Comparison of ENCODE assay signal across 22 mouse cellular contexts in the genomic region with DNA sequence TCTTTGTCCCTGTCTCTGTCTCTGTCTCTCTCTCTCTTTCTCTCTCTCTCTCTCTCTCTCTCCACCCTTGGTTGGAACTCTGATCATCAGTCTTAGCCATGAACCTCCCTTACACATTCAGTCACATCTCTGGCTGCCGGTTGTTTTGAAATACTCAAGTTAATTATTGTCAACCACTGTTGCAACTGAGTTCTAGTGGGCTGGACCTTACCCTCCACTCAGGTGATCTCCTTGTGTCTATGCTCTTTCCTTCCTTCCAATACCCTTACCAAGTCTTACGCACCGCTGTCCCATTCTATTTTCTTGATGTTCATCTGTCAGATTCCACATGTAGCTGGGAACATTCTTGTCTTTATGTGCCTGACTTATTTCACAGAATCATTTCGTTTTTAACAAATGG.
DNase-seq lines count a peak whose midpoint lies in the region; ATAC-seq and TF ChIP-seq lines count a peak whose summit lies in the region.
"Had no signal": no experiment of that assay in that cellular context is flagged by ENCODE, and none has a peak within 500 bp of the region (broad histone marks: within the 10 kb centered on the region; RNA-seq: fewer than 3 reads in every experiment).

No protein-coding gene starts in this region.

- H3K79me2 ChIP-seq in liver, adult 2 months (ENCODE audit: control insufficient read depth, insufficient read depth, low read length): no peaks in the 10 kb centered on the region

- ATAC-seq in liver, embryonic 11.5 days (replicated peaks; ENCODE audit: low FRiP score): no peak; the same call in 1 of the 2 replicates
- no peak for ATAC-seq in midbrain, embryonic 15.5 days (replicated peaks)

- peaks cover 40% of the 10 kb centered on the region for H3K4me1 ChIP-seq in liver, adult 2 months (ENCODE audit: control insufficient read depth, insufficient read depth, low read length)
- peaks cover 3% of the 10 kb centered on the region; the same call in 1 of the 2 replicates for H3K4me1 ChIP-seq in liver, embryonic 11.5 days (replicated peaks; ENCODE audit: control insufficient read depth, insufficient read depth, low read length)
- peaks cover 26% of the 10 kb centered on the region; the same call in 1 of the 2 replicates for H3K4me1 ChIP-seq in small intestine, adult 2 months (ENCODE audit: control insufficient read depth, insufficient read depth, insufficient read length, low read length)
- H3K4me1 ChIP-seq in midbrain, embryonic 15.5 days: peaks cover 10% of the 10 kb centered on the region; the same call in 1 of the 2 replicates

- WGBS in liver, adult 2 months: 22% methylated on average over 4 of the region's 4 CpGs
- WGBS in liver, embryonic 11.5 days: 79% methylated on average over 4 of the region's 4 CpGs
- 54% methylated on average over 4 of the region's 4 CpGs for WGBS in small intestine, adult 2 months
- 94% methylated on average over 4 of the region's 4 CpGs for WGBS in midbrain, embryonic 15.5 days

- peak overlapping the region; percentile 98 for H3K27ac ChIP-seq in liver, adult 2 months (replicated peaks; ENCODE audit: insufficient read depth, low read depth, low read length)
- peak overlapping the region; percentile 45; the same call in 1 of the 2 replicates for H3K27ac ChIP-seq in liver, embryonic 11.5 days (ENCODE audit: low read depth, low read length)
- H3K27ac ChIP-seq in small intestine, adult 2 months (ENCODE audit: insufficient read depth, low read depth, low read length): peak overlapping the region; percentile 18; the same call in 1 of the 2 replicates
- H3K27ac ChIP-seq in midbrain, embryonic 15.5 days: no peak overlapping the region
- H3K27ac ChIP-seq: embryonic facial prominence, embryonic 10.5 days; gastrocnemius, adult 2 months; hindbrain, embryonic 15.5 days; limb, embryonic 15.5 days; stomach, postnatal 0 days had no signal

- no peaks in the 10 kb centered on the region for H3K36me3 ChIP-seq in liver, adult 2 months (ENCODE audit: control insufficient read depth, insufficient read depth, low read length)
- no peaks in the 10 kb centered on the region for H3K36me3 ChIP-seq in liver, embryonic 11.5 days (ENCODE audit: control insufficient read depth, insufficient read depth, low read length)
- no peaks in the 10 kb centered on the region for H3K36me3 ChIP-seq in small intestine, adult 2 months (ENCODE audit: control insufficient read depth, insufficient read depth, low read length)
- H3K36me3 ChIP-seq in midbrain, embryonic 15.5 days (replicated peaks): no peaks in the 10 kb centered on the region
- H3K36me3 ChIP-seq: embryonic facial prominence, embryonic 10.5 days; heart, embryonic 12.5 days; hindbrain, embryonic 15.5 days; limb, embryonic 15.5 days had no signal

- no peaks in the 10 kb centered on the region for H3K9me3 ChIP-seq in liver, embryonic 11.5 days (ENCODE audit: control insufficient read depth, low read length)
- no peaks in the 10 kb centered on the region for H3K9me3 ChIP-seq in midbrain, embryonic 15.5 days
- H3K9me3 ChIP-seq: embryonic facial prominence, embryonic 10.5 days; heart, embryonic 12.5 days; hindbrain, embryonic 15.5 days; limb, embryonic 15.5 days had no signal

- TF ChIP-seq CTCF in liver, adult 2 months (IDR thresholded peaks at IDR 0.05; ENCODE audit: low read depth, low read length): no peak
- TF ChIP-seq CTCF in small intestine, adult 2 months (IDR thresholded peaks at IDR 0.05; ENCODE audit: extremely low read depth, insufficient read length, insufficient replicate concordance, low read depth, low read length): no peak

- DNase-seq in liver, adult 2 months (ENCODE audit: extremely low read depth, low read depth, low spot score): peak; percentile 99
- DNase-seq in liver: no peak
- peak; percentile 90 for DNase-seq in kidney, adult 9 months
- no peak for DNase-seq in liver, embryonic 11.5 days (ENCODE audit: low spot score)
- DNase-seq in T-cell, adult 2 months (ENCODE audit: low spot score): no peak
- DNase-seq in spleen, postnatal 4 days (ENCODE audit: low spot score in 2 of 2): no peak
- DNase-seq: adrenal gland, adult 8-10 months; cerebellum, adult 9-10 months; gastrocnemius, adult 2 months; layer of hippocampus, postnatal 36 days; lung, postnatal 14 days; midbrain, embryonic 14.5 days; right cerebral cortex, postnatal 25 days had no signal

- no peaks in the 10 kb centered on the region for H3K27me3 ChIP-seq in liver, adult 2 months (ENCODE audit: control insufficient read depth, insufficient read depth, low read length)
- H3K27me3 ChIP-seq in liver, embryonic 11.5 days (replicated peaks; ENCODE audit: control insufficient read depth, insufficient read depth, low read length): no peaks in the 10 kb centered on the region
- no peaks in the 10 kb centered on the region for H3K27me3 ChIP-seq in small intestine, adult 2 months (ENCODE audit: control insufficient read depth, insufficient read depth, low read length)
- no peaks in the 10 kb centered on the region for H3K27me3 ChIP-seq in midbrain, embryonic 15.5 days (replicated peaks)
- H3K27me3 ChIP-seq: heart, embryonic 12.5 days; hindbrain, embryonic 15.5 days; limb, embryonic 15.5 days had no signal

- H3K9ac ChIP-seq in liver, adult 2 months (ENCODE audit: low read depth, low read length): peak overlapping the region; percentile 40; the same call in 1 of the 2 replicates
- H3K9ac ChIP-seq in liver, embryonic 11.5 days (ENCODE audit: low read depth, low read length): no peak overlapping the region
- H3K9ac ChIP-seq in midbrain, embryonic 15.5 days: no peak overlapping the region
- H3K9ac ChIP-seq: heart, embryonic 12.5 days; hindbrain, embryonic 15.5 days; limb, embryonic 15.5 days had no signal

- H3K4me2 ChIP-seq in liver, embryonic 11.5 days: no peak overlapping the region
- H3K4me2 ChIP-seq in midbrain, embryonic 15.5 days: no peak overlapping the region
- H3K4me2 ChIP-seq: heart, embryonic 12.5 days; hindbrain, embryonic 15.5 days; limb, embryonic 15.5 days had no signal

- no peak overlapping the region for H3K4me3 ChIP-seq in liver, adult 2 months (ENCODE audit: insufficient read depth, low read depth, low read length)
- H3K4me3 ChIP-seq in liver, embryonic 11.5 days (ENCODE audit: low read depth, low read length): no peak overlapping the region
- no peak overlapping the region for H3K4me3 ChIP-seq in small intestine, adult 2 months (ENCODE audit: low read depth, low read length)
- H3K4me3 ChIP-seq in midbrain, embryonic 15.5 days: no peak overlapping the region
- H3K4me3 ChIP-seq: embryonic facial prominence, embryonic 10.5 days; gastrocnemius, adult 2 months; heart, embryonic 12.5 days; hindbrain, embryonic 15.5 days; limb, embryonic 15.5 days; megakaryocyte, embryonic 14.5 days; myocyte had no signal

- TF ChIP-seq POLR2A in liver, adult 2 months (IDR thresholded peaks at IDR 0.05; ENCODE audit: extremely low read depth, insufficient read depth, low read length): no peak
- TF ChIP-seq POLR2A in small intestine, adult 2 months (IDR thresholded peaks at IDR 0.05; ENCODE audit: low read depth, low read length): no peak

Comparison
In these comparisons a context has a peak if more than half of its experiments do, and no peak if none do; other contexts are left out.
1. DNase-seq: peak in liver, adult 2 months (single experiment) and kidney, adult 9 months (single experiment); none in liver (single experiment), liver, embryonic 11.5 days (single experiment), T-cell, adult 2 months (single experiment) and spleen, postnatal 4 days (0 of 2).